Comparison of ENCODE assay signal across 8 mouse cellular contexts in genomic region chr6:5390952-5391351, GRCm38 (mm10). TPM values are rescaled to one million over a fixed set of nuclear protein-coding genes. Genes with fewer than 3 reads are reported as not detected.
A peak's percentile ranks its signal among the peaks of the same experiment; 100 is the strongest.
DNase-seq lines count a peak whose midpoint lies in the region; ATAC-seq and TF ChIP-seq lines count a peak whose summit lies in the region.

No protein-coding gene starts in this region.

- peaks cover 45% of the 10 kb centered on the region for H3K4me1 ChIP-seq in embryonic facial prominence, embryonic 10.5 days
- peaks cover 9% of the 10 kb centered on the region; the same call in 1 of the 2 replicates for H3K4me1 ChIP-seq in hindbrain, embryonic 14.5 days (replicated peaks; ENCODE audit: control insufficient read depth, insufficient read depth, low read length)
- peaks cover 8% of the 10 kb centered on the region; the same call in 1 of the 2 replicates for H3K4me1 ChIP-seq in midbrain, embryonic 11.5 days (ENCODE audit: control insufficient read depth, insufficient read depth, low read length)

- no peaks in the 10 kb centered on the region for H3K36me3 ChIP-seq in embryonic facial prominence, embryonic 10.5 days (replicated peaks)
- no peaks in the 10 kb centered on the region for H3K36me3 ChIP-seq in hindbrain, embryonic 14.5 days (replicated peaks; ENCODE audit: control insufficient read depth, insufficient read depth)
- no peaks in the 10 kb centered on the region for H3K36me3 ChIP-seq in midbrain, embryonic 11.5 days (ENCODE audit: control insufficient read depth, insufficient read depth, low read length)

- H3K4me3 ChIP-seq in gastrocnemius, adult 2 months = peak overlapping the region; percentile 73
- H3K4me3 ChIP-seq in embryonic facial prominence, embryonic 10.5 days = peak overlapping the region; percentile 54
- no peak overlapping the region; the same call in 1 of the 2 replicates for H3K4me3 ChIP-seq in hindbrain, embryonic 14.5 days (replicated peaks; ENCODE audit: low read length)
- peak overlapping the region; percentile 19 for H3K4me3 ChIP-seq in midbrain, embryonic 11.5 days (ENCODE audit: low read depth, low read length)

- no peak for TF ChIP-seq CTCF in gastrocnemius, adult 2 months (IDR thresholded peaks at IDR 0.05)

- peak overlapping the region; percentile 10; the same call in 1 of the 2 replicates for H3K9ac ChIP-seq in hindbrain, embryonic 14.5 days
- peak overlapping the region; percentile 34; the same call in 1 of the 2 replicates for H3K9ac ChIP-seq in midbrain, embryonic 11.5 days (ENCODE audit: low read length)

- 11% methylated on average over 10 of the region's 10 CpGs for WGBS in embryonic facial prominence, embryonic 10.5 days
- 8% methylated on average over 10 of the region's 10 CpGs for WGBS in hindbrain, embryonic 14.5 days
- WGBS in midbrain, embryonic 11.5 days = 13% methylated on average over 10 of the region's 10 CpGs

- intact Hi-C loops in gastrocnemius, adult 2 months (cut with DNase I) = loop anchor here (10.0 kb wide), 1 partner anchor 1876 kb away; no protein-coding TSS in a partner anchor

- peak overlapping the region; percentile 92 for H3K27ac ChIP-seq in gastrocnemius, adult 2 months
- H3K27ac ChIP-seq in embryonic facial prominence, embryonic 10.5 days (replicated peaks) = peak overlapping the region; percentile 81
- H3K27ac ChIP-seq in hindbrain, embryonic 14.5 days = no peak overlapping the region
- H3K27ac ChIP-seq in midbrain, embryonic 11.5 days (ENCODE audit: low read depth, low read length) = no peak overlapping the region; the same call in 1 of the 2 replicates

- no peak for ATAC-seq in hindbrain, embryonic 14.5 days (ENCODE audit: low FRiP score)
- no peak for ATAC-seq in midbrain, embryonic 11.5 days (ENCODE audit: low FRiP score)
- ATAC-seq in cerebellum, adult (ENCODE audit: insufficient number of reproducible peaks, low FRiP score, low TSS enrichment) = no peak
- ATAC-seq in frontal cortex, adult (ENCODE audit: low TSS enrichment) = no peak

- no peak for DNase-seq in gastrocnemius, adult 2 months
- no peak for DNase-seq in gastrocnemius, adult 8-10 months (ENCODE audit: low spot score in 2 of 2)
- DNase-seq in embryonic facial prominence, embryonic 10.5 days (ENCODE audit: low spot score) = no peak
- DNase-seq in hindbrain, embryonic 14.5 days (ENCODE audit: low spot score) = no peak
- peak; percentile 88 for DNase-seq in midbrain, embryonic 11.5 days (ENCODE audit: low spot score, missing footprints)
- DNase-seq in right cerebral cortex, postnatal 10 days (ENCODE audit: low spot score in 2 of 2) = no peak

- peak overlapping the region; percentile 47 for H3K4me2 ChIP-seq in hindbrain, embryonic 14.5 days (replicated peaks)
- H3K4me2 ChIP-seq in midbrain, embryonic 11.5 days = peak overlapping the region; percentile 28

- no peaks in the 10 kb centered on the region for H3K27me3 ChIP-seq in embryonic facial prominence, embryonic 10.5 days (replicated peaks; ENCODE audit: low read depth, poor library complexity, severe bottlenecking)
- no peaks in the 10 kb centered on the region for H3K27me3 ChIP-seq in hindbrain, embryonic 14.5 days (ENCODE audit: control insufficient read depth, insufficient read depth, low read length)
- no peaks in the 10 kb centered on the region for H3K27me3 ChIP-seq in midbrain, embryonic 11.5 days (ENCODE audit: control insufficient read depth, insufficient read depth, low read length)

- H3K9me3 ChIP-seq in embryonic facial prominence, embryonic 10.5 days = no peaks in the 10 kb centered on the region
- H3K9me3 ChIP-seq in hindbrain, embryonic 14.5 days (ENCODE audit: control insufficient read depth, low read length) = no peaks in the 10 kb centered on the region
- no peaks in the 10 kb centered on the region for H3K9me3 ChIP-seq in midbrain, embryonic 11.5 days (ENCODE audit: control insufficient read depth, low read length)

RNA-seq across cellular contexts. Expression of gene Asb4, which starts 7.8 kb away (rescaled TPM):
- total RNA-seq in gastrocnemius, adult 2 months (2021) = 10 to 100 TPM; 13.1 to 13.4 TPM
- total RNA-seq in gastrocnemius, adult 8-10 months (2022) = 10 to 100 TPM in 2 of 4 experiments, 1 to 10 TPM in 2; 8.2 to 16.9 (median 11.2) TPM
- polyA plus RNA-seq in embryonic facial prominence, embryonic 10.5 days (2016; fragmentation: Nextera tagmentation; extraction: Ambion mirVana) = 69.0 and 70.1 TPM in 2 replicates
- 17.1 and 18.7 TPM in 2 replicates for polyA plus RNA-seq in hindbrain, embryonic 14.5 days (2014; fragmentation: Nextera tagmentation; extraction: Ambion mirVana)
- polyA plus RNA-seq in midbrain, embryonic 11.5 days (2014; fragmentation: Nextera tagmentation; extraction: Ambion mirVana) = 22.8 and 23.6 TPM in 2 replicates

Comparison
In these comparisons a context has a peak if more than half of its experiments do, and no peak if none do; other contexts are left out.
1. H3K27ac ChIP-seq: peak in gastrocnemius, adult 2 months (single experiment) and embryonic facial prominence, embryonic 10.5 days (single experiment); none in hindbrain, embryonic 14.5 days (single experiment) and midbrain, embryonic 11.5 days (single experiment).